Mouse (Mus musculus) MEL (cell line): ENCODE measurements around the gene Bcat1. TPM values are rescaled to one million over a fixed set of nuclear protein-coding genes. Genes with fewer than 3 reads are reported as not detected.

Experiments used
- DNase-seq: peaks from one replicate; pipeline ENCODE4 v3.0.0; 2011; ENCODE audit warnings: low read depth, low spot score
- H3K27ac ChIP-seq: 2 replicates; pipeline ENCODE4 v1.5.1; 2012; ENCODE audit warnings: low read depth, mild to moderate bottlenecking, control low read depth, low read length, moderate library complexity; ENCODE audit not compliant: control insufficient read depth
- H3K27me3 ChIP-seq, 2 experiments: fragments of 150-350 bp in 1 of 2; sonication (generic) in 1 of 2; 2 replicates each; pipeline ENCODE4 v1.6.1; 2012; ENCODE audit warnings: low read length in 2 of 2, mild to moderate bottlenecking in 2 of 2, improper control_type of control experiment in 1 of 2, moderate library complexity in 1 of 2; ENCODE audit not compliant: insufficient read depth in 2 of 2, control insufficient read depth in 1 of 2
- H3K36me3 ChIP-seq, 2 experiments: 2 replicates each; pipeline ENCODE4 v1.6.1; 2012 to 2014; ENCODE audit warnings: low read length in 2 of 2, improper control_type of control experiment in 1 of 2, inconsistent platforms in 1 of 2, mild to moderate bottlenecking in 1 of 2; ENCODE audit not compliant: insufficient read depth in 2 of 2, control insufficient read depth in 1 of 2
- H3K4me1 ChIP-seq, 2 experiments: fragments of 150-350 bp in 1 of 2; sonication (generic) in 1 of 2; 2 replicates each; pipeline ENCODE4 v1.6.1; 2012; ENCODE audit warnings: low read length in 2 of 2, improper control_type of control experiment in 1 of 2, mild to moderate bottlenecking in 1 of 2; ENCODE audit not compliant: insufficient read depth in 2 of 2, control insufficient read depth in 1 of 2
- H3K4me3 ChIP-seq, 2 experiments: fragments of 150-350 bp in 1 of 2; sonication (generic) in 1 of 2; 2 replicates each; pipeline ENCODE4 v1.5.1; 2012; ENCODE audit warnings: low read depth in 2 of 2, low read length in 2 of 2, mild to moderate bottlenecking in 2 of 2, moderate library complexity in 2 of 2, control low read depth in 1 of 2, improper control_type of control experiment in 1 of 2; ENCODE audit not compliant: control insufficient read depth in 1 of 2, insufficient read depth in 1 of 2
- H3K79me2 ChIP-seq: 2 replicates; pipeline ENCODE4 v1.6.1; 2012; ENCODE audit warnings: mild to moderate bottlenecking, low read length, moderate library complexity; ENCODE audit not compliant: control insufficient read depth, poor library complexity, insufficient read depth
- H3K9ac ChIP-seq: 2 replicates; pipeline ENCODE4 v1.6.1; 2012; ENCODE audit warnings: low read depth, mild to moderate bottlenecking, control low read depth, low read length, moderate library complexity; ENCODE audit not compliant: control insufficient read depth, poor library complexity, severe bottlenecking
- H3K9me3 ChIP-seq: fragments of 150-350 bp; sonication (generic); replicated peaks from 2 replicates; pipeline ENCODE4 v1.6.1; 2012; ENCODE audit warnings: mild to moderate bottlenecking, low read length, improper control_type of control experiment, moderate library complexity; ENCODE audit not compliant: insufficient read depth
- BHLHE40 ChIP-seq: IDR thresholded peaks from 2 replicates; pipeline ENCODE4 v1.6.1; 2012; ENCODE audit warnings: low read depth, mild to moderate bottlenecking, inconsistent platforms, low read length, improper control_type of control experiment, borderline replicate concordance
- CHD2 ChIP-seq: IDR thresholded peaks from 2 replicates; pipeline ENCODE4 v1.6.1; 2011; ENCODE audit warnings: low read length, improper control_type of control experiment
- CTCF ChIP-seq, 3 experiments: IDR thresholded peaks in 2 of 3; conservative IDR thresholded peaks in 1 of 3; 2 replicates each; pipeline ENCODE4 v1.5.1; 2011 to 2012; ENCODE audit warnings: low read length in 3 of 3, low read depth in 2 of 3, mild to moderate bottlenecking in 2 of 3, improper control_type of control experiment in 1 of 3, inconsistent platforms in 1 of 3, mixed read lengths in 1 of 3, moderate library complexity in 1 of 3; ENCODE audit not compliant: control insufficient read depth in 1 of 3, insufficient read depth in 1 of 3, poor library complexity in 1 of 3, severe bottlenecking in 1 of 3
- E2F4 ChIP-seq: IDR thresholded peaks from 2 replicates; pipeline ENCODE4 v1.6.1; 2011; ENCODE audit warnings: low read depth, low read length, improper control_type of control experiment, borderline replicate concordance
- EP300 ChIP-seq, 2 experiments: IDR thresholded peaks; 2 replicates each; pipeline ENCODE4 v1.6.1; 2011; ENCODE audit warnings: improper control_type of control experiment in 2 of 2, low read length in 2 of 2, low read depth in 1 of 2, mild to moderate bottlenecking in 1 of 2
- ETS1 ChIP-seq: IDR thresholded peaks from 2 replicates; pipeline ENCODE4 v1.6.1; 2012; ENCODE audit warnings: low read depth, mild to moderate bottlenecking, inconsistent platforms, low read length, improper control_type of control experiment, moderate library complexity
- GABPA ChIP-seq: IDR thresholded peaks from 2 replicates; pipeline ENCODE4 v1.6.1; 2012; ENCODE audit warnings: low read depth, mild to moderate bottlenecking, inconsistent platforms, low read length, improper control_type of control experiment, moderate library complexity
- GATA1 ChIP-seq: IDR thresholded peaks from 2 replicates; pipeline ENCODE4 v1.6.1; 2011; ENCODE audit warnings: low read depth, low read length, improper control_type of control experiment
- HCFC1 ChIP-seq: IDR thresholded peaks from 2 replicates; pipeline ENCODE4 v1.6.1; 2012; ENCODE audit warnings: low read depth, mild to moderate bottlenecking, inconsistent platforms, low read length, improper control_type of control experiment, moderate library complexity
- JUND ChIP-seq: IDR thresholded peaks from 2 replicates; pipeline ENCODE4 v1.6.1; 2011; ENCODE audit warnings: low read depth, mild to moderate bottlenecking, improper control_type of control experiment, low read length
- KAT2A ChIP-seq: conservative IDR thresholded peaks from 2 replicates; pipeline ENCODE4 v1.6.1; 2012; ENCODE audit warnings: low read depth, low read length, improper control_type of control experiment, inconsistent platforms
- MAX ChIP-seq: IDR thresholded peaks from 2 replicates; pipeline ENCODE4 v1.6.1; 2011; ENCODE audit warnings: low read length, improper control_type of control experiment
- MEF2A ChIP-seq: IDR thresholded peaks from 2 replicates; pipeline ENCODE4 v1.6.1; 2014; ENCODE audit warnings: low read depth, mild to moderate bottlenecking, inconsistent platforms, low read length, improper control_type of control experiment; ENCODE audit not compliant: poor library complexity, insufficient replicate concordance, severe bottlenecking; ENCODE audit errors: extremely low read depth
- MXI1 ChIP-seq: IDR thresholded peaks from 2 replicates; pipeline ENCODE4 v1.6.1; 2011; ENCODE audit warnings: mild to moderate bottlenecking, low read depth, low read length, improper control_type of control experiment
- NELFE ChIP-seq: IDR thresholded peaks from 2 replicates; pipeline ENCODE4 v1.6.1; 2011; ENCODE audit warnings: low read depth, low read length, improper control_type of control experiment
- NRF1 ChIP-seq: IDR thresholded peaks from 2 replicates; pipeline ENCODE4 v1.6.1; 2014; ENCODE audit warnings: low read depth, mild to moderate bottlenecking, inconsistent platforms, low read length, improper control_type of control experiment, moderate library complexity; ENCODE audit not compliant: poor library complexity, insufficient read depth, severe bottlenecking
- POLR2A ChIP-seq, 2 experiments: IDR thresholded peaks; 2 replicates each; pipeline ENCODE4 v1.6.1; 2011 to 2012; ENCODE audit warnings: low read length in 2 of 2, mild to moderate bottlenecking in 2 of 2, control low read depth in 1 of 2, improper control_type of control experiment in 1 of 2, low read depth in 1 of 2, moderate library complexity in 1 of 2; ENCODE audit not compliant: control insufficient read depth in 1 of 2, insufficient read depth in 1 of 2, poor library complexity in 1 of 2
- POLR2AphosphoS5 ChIP-seq: IDR thresholded peaks from 2 replicates; pipeline ENCODE4 v1.6.1; 2012; ENCODE audit warnings: low read depth, borderline replicate concordance, mild to moderate bottlenecking, inconsistent platforms, low read length, moderate library complexity, mixed read lengths
- RAD21 ChIP-seq: IDR thresholded peaks from 2 replicates; pipeline ENCODE4 v1.6.1; 2011; ENCODE audit warnings: mild to moderate bottlenecking, low read depth, low read length, improper control_type of control experiment
- RCOR1 ChIP-seq: IDR thresholded peaks from 2 replicates; pipeline ENCODE4 v1.6.1; 2012; ENCODE audit warnings: low read depth, mild to moderate bottlenecking, inconsistent platforms, low read length, improper control_type of control experiment
- SMC3 ChIP-seq: IDR thresholded peaks from 2 replicates; pipeline ENCODE4 v1.6.1; 2011; ENCODE audit warnings: low read depth, low read length, improper control_type of control experiment
- TAL1 ChIP-seq: IDR thresholded peaks from 2 replicates; pipeline ENCODE4 v1.6.1; 2012; ENCODE audit warnings: mild to moderate bottlenecking, inconsistent platforms, low read length, moderate library complexity, mixed read lengths
- USF1 ChIP-seq: IDR thresholded peaks from 2 replicates; pipeline ENCODE4 v1.6.1; 2014; ENCODE audit warnings: low read depth, mild to moderate bottlenecking, inconsistent platforms, low read length, improper control_type of control experiment, moderate library complexity
- ZC3H11A ChIP-seq: IDR thresholded peaks from 2 replicates; pipeline ENCODE4 v1.6.1; 2012; ENCODE audit warnings: low read depth, mild to moderate bottlenecking, inconsistent platforms, low read length, improper control_type of control experiment
- ZKSCAN1 ChIP-seq: IDR thresholded peaks from 2 replicates; pipeline ENCODE4 v1.6.1; 2012; ENCODE audit warnings: low read depth, mild to moderate bottlenecking, inconsistent platforms, low read length, improper control_type of control experiment, moderate library complexity
- polyA plus RNA-seq, 2 experiments: library from polyadenylated mRNA; stranded (reverse) in 1 of 2; unstranded in 1 of 2; fragments of >175 nt in 1 of 2; fragments of >200 nt in 1 of 2; gene quantifications; 2 replicates each; pipeline versions ENCODE4 v1.2.1 to v1.2.4; 2012; ENCODE audit warnings: low replicate concordance in 2 of 2, low read depth in 1 of 2; ENCODE audit not compliant: insufficient read length in 2 of 2, insufficient read depth in 1 of 2, missing spikeins in 1 of 2
- total RNA-seq: library from RNA; depleted of rRNA; stranded (reverse); fragments of 300-350 nt; gene quantifications from 2 replicates; pipeline ENCODE4 v1.2.3, GENCODE M21; 2012

The Bcat1 gene
- total and polyA plus RNA-seq, 3 experiments: not detected

DNA sequence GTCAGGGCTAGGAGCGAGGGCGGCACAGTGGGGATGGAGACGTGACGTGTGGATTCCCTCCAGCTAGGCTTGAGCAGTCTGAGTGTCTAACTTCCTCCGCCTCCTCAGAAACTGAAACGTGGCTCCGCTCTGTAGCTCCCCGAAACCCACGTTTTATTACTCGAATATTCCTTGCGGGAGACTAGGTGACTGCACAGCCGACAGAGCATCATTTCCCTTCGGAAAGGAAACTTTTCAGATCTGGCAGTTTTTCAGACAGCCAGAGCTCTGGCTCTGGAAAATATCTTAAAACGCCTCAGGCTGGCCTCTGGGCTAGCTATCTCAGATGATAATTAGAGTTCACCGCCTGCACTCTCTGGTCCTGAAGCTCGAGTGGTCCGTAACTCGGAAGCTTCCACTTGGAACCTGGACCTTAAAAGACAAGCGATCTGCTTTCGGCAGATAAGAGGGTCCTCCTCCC lies 866 bp downstream of the Bcat1 start:
- H3K4me1 ChIP-seq: no peaks in the 10 kb centered on the region
- TF ChIP-seq E2F4: no peak
- TF ChIP-seq RAD21: no peak
- no peak for TF ChIP-seq ETS1
- no peak for TF ChIP-seq EP300 (IDR thresholded peaks at IDR 0.05; ENCODE audit: low read depth in 1 of 2, low read length in 2 of 2)
- no peak for TF ChIP-seq GATA1
- TF ChIP-seq ZC3H11A: no peak
- TF ChIP-seq MAX: no peak
- no peak for TF ChIP-seq CTCF (IDR thresholded peaks at IDR 0.05 in 2 of 3, conservative IDR thresholded peaks at IDR 0.05 in 1 of 3; ENCODE audit: control insufficient read depth in 1 of 3, insufficient read depth in 1 of 3, low read depth in 2 of 3, low read length in 3 of 3, poor library complexity in 1 of 3, severe bottlenecking in 1 of 3)
- TF ChIP-seq SMC3: no peak
- TF ChIP-seq POLR2AphosphoS5: no peak
- no peak for TF ChIP-seq KAT2A
- no peak for TF ChIP-seq USF1
- no peak for TF ChIP-seq HCFC1
- no peak for TF ChIP-seq MXI1
- TF ChIP-seq ZKSCAN1: no peak
- no peak for TF ChIP-seq TAL1
- TF ChIP-seq, all 39 proteins: peak for 0
- no peak for DNase-seq
- Histone ChIP-seq H3K9me3 (no peaks in the 10 kb centered on the region), H3K4me3 (no peak overlapping the region), H3K79me2 (no peaks in the 10 kb centered on the region), H3K27me3 (no peaks in the 10 kb centered on the region), H3K27ac (no peak overlapping the region), H3K36me3 (no peaks in the 10 kb centered on the region), H3K9ac (no peak overlapping the region)

DNA sequence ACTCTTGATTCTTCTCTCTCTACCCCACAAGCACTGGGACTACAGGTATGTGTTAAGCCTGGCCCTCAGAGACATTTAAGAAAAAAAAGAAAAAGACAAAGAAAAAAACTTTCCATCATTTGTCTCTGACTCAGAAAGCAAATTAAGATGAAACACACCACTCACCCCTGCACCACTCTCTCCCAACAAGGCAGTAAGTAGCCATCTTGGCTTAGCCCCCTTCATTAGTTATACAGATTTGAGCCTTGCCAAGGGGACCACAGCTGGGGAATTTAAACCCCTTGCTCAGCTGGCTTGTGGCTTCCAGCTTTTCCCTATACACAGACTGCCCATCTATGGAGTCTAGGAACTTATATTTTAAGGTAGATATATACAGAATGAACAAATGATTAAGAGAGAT lies 1.5 kb downstream of the Bcat1 start:
- Histone ChIP-seq H3K4me3 (no peak overlapping the region), H3K79me2 (no peaks in the 10 kb centered on the region), H3K27ac (no peak overlapping the region), H3K4me1 (no peaks in the 10 kb centered on the region), H3K9ac (no peak overlapping the region), H3K27me3 (no peaks in the 10 kb centered on the region), H3K36me3 (no peaks in the 10 kb centered on the region), H3K9me3 (no peaks in the 10 kb centered on the region)
- TF ChIP-seq BHLHE40 (no peak), CHD2 (no peak), CTCF (IDR thresholded peaks at IDR 0.05 in 2 of 3, conservative IDR thresholded peaks at IDR 0.05 in 1 of 3; ENCODE audit: control insufficient read depth in 1 of 3, insufficient read depth in 1 of 3, low read depth in 2 of 3, low read length in 3 of 3, poor library complexity in 1 of 3, severe bottlenecking in 1 of 3) (no peak), RCOR1 (no peak), JUND (no peak), NELFE (no peak), GABPA (no peak), MEF2A (no peak), GATA1 (no peak), TAL1 (no peak), SMC3 (no peak), MXI1 (no peak), NRF1 (no peak), POLR2A (IDR thresholded peaks at IDR 0.05; ENCODE audit: control insufficient read depth in 1 of 2, insufficient read depth in 1 of 2, low read depth in 1 of 2, low read length in 2 of 2, poor library complexity in 1 of 2) (no peak)
- DNase-seq: no peak
